Mouse (Mus musculus): ENCODE results near the gene Armc2.

GRCm38 (mm10) chr10:42001260-42001659 lies 17.0 kb downstream of the Armc2 start:
- TF ChIP-seq POLR2A (IDR thresholded peaks at IDR 0.05; ENCODE audit: low read depth, low read length) (no peak), CTCF (IDR thresholded peaks at IDR 0.05; ENCODE audit: borderline replicate concordance, insufficient read depth, low read length) (no peak)
